8 mouse cellular contexts compared by ENCODE assay signal in the genomic region with DNA sequence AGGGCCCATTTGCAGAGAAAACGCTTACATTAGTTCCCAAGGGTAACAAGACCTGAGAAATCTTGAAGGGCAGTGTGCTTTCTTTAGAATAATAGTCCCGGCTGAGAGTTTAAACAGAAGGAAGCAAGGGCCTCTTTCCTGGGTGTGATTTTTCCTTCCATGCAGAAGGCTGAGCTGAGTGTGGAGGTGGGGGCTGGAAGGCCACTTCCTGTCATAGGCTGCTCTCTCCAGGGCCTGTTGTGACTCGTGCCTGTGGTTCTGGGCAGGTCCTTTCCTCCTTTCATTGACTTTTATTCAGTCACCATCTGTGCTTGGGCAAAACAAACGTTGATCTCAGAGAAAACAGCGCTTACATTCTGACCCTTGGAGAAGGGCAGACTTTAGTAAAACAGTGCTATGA. TPM values are rescaled to one million over a fixed set of nuclear protein-coding genes. Genes with fewer than 3 reads are reported as not detected.
A peak's percentile ranks its signal among the peaks of the same experiment; 100 is the strongest.
DNase-seq lines count a peak whose midpoint lies in the region; ATAC-seq and TF ChIP-seq lines count a peak whose summit lies in the region.

No protein-coding gene starts in this region.

- H3K4me1 ChIP-seq in midbrain, embryonic 10.5 days = peaks cover 25% of the 10 kb centered on the region
- peaks cover 7% of the 10 kb centered on the region; the same call in 1 of the 2 replicates for H3K4me1 ChIP-seq in midbrain, embryonic 11.5 days (ENCODE audit: control insufficient read depth, insufficient read depth, low read length)
- H3K4me1 ChIP-seq in embryonic fibroblast, embryonic 13.5 days (ENCODE audit: control insufficient read depth, insufficient read depth, low read length) = peaks cover 4% of the 10 kb centered on the region; the same call in 1 of the 2 replicates
- no peaks in the 10 kb centered on the region for H3K4me1 ChIP-seq in hindbrain, postnatal 0 days (ENCODE audit: insufficient read depth, low read length)
- H3K4me1 ChIP-seq in liver, embryonic 12.5 days = peaks cover 16% of the 10 kb centered on the region; the same call in 1 of the 2 replicates
- H3K4me1 ChIP-seq in neural tube, embryonic 15.5 days = peaks cover 16% of the 10 kb centered on the region

- H3K27me3 ChIP-seq in midbrain, embryonic 10.5 days (ENCODE audit: low read depth, poor library complexity, severe bottlenecking) = peaks cover 29% of the 10 kb centered on the region
- 0 out of 2 replicates have a peak, but pooled peaks cover 2% of the 10 kb centered on the region for H3K27me3 ChIP-seq in midbrain, embryonic 11.5 days (ENCODE audit: control insufficient read depth, insufficient read depth, low read length)
- no peaks in the 10 kb centered on the region for H3K27me3 ChIP-seq in hindbrain, postnatal 0 days (ENCODE audit: insufficient read depth, low read length)
- H3K27me3 ChIP-seq in liver, embryonic 12.5 days (replicated peaks) = peaks cover 22% of the 10 kb centered on the region
- peaks cover 3% of the 10 kb centered on the region; the same call in 1 of the 2 replicates for H3K27me3 ChIP-seq in neural tube, embryonic 15.5 days (replicated peaks)

- 0 out of 2 replicates have a peak overlapping the region, but pooled peaks have one; percentile 2 for H3K4me3 ChIP-seq in midbrain, embryonic 10.5 days
- H3K4me3 ChIP-seq in midbrain, embryonic 11.5 days (ENCODE audit: low read depth, low read length) = no peak overlapping the region
- peak overlapping the region; percentile 58 for H3K4me3 ChIP-seq in embryonic fibroblast, embryonic 13.5 days (ENCODE audit: insufficient read depth, low read length)
- no peak overlapping the region for H3K4me3 ChIP-seq in hindbrain, postnatal 0 days (ENCODE audit: low read length)
- H3K4me3 ChIP-seq in liver, embryonic 12.5 days = no peak overlapping the region
- H3K4me3 ChIP-seq in neural tube, embryonic 15.5 days (replicated peaks) = no peak overlapping the region

- no peaks in the 10 kb centered on the region for H3K36me3 ChIP-seq in midbrain, embryonic 10.5 days
- H3K36me3 ChIP-seq in midbrain, embryonic 11.5 days (ENCODE audit: control insufficient read depth, insufficient read depth, low read length) = no peaks in the 10 kb centered on the region
- no peaks in the 10 kb centered on the region for H3K36me3 ChIP-seq in hindbrain, postnatal 0 days (ENCODE audit: insufficient read depth, low read length)
- H3K36me3 ChIP-seq in liver, embryonic 12.5 days = no peaks in the 10 kb centered on the region
- no peaks in the 10 kb centered on the region for H3K36me3 ChIP-seq in neural tube, embryonic 15.5 days

- H3K9me3 ChIP-seq in midbrain, embryonic 10.5 days (replicated peaks) = no peaks in the 10 kb centered on the region
- H3K9me3 ChIP-seq in midbrain, embryonic 11.5 days (ENCODE audit: control insufficient read depth, low read length) = no peaks in the 10 kb centered on the region
- no peaks in the 10 kb centered on the region for H3K9me3 ChIP-seq in hindbrain, postnatal 0 days (ENCODE audit: low read length)
- H3K9me3 ChIP-seq in liver, embryonic 12.5 days (replicated peaks) = no peaks in the 10 kb centered on the region
- H3K9me3 ChIP-seq in neural tube, embryonic 15.5 days (replicated peaks) = no peaks in the 10 kb centered on the region

- ATAC-seq in midbrain, embryonic 11.5 days (ENCODE audit: low FRiP score) = no peak
- no peak for ATAC-seq in hindbrain, postnatal 0 days
- ATAC-seq in liver, embryonic 12.5 days = no peak
- no peak for ATAC-seq in neural tube, embryonic 15.5 days (ENCODE audit: low FRiP score)

- DNase-seq in midbrain, embryonic 10.5 days (ENCODE audit: low spot score) = no peak
- DNase-seq in midbrain, embryonic 11.5 days (ENCODE audit: low spot score, missing footprints) = no peak
- DNase-seq in hindbrain, postnatal 0 days (ENCODE audit: low spot score) = no peak
- DNase-seq in left cerebral cortex, postnatal 25 days (ENCODE audit: low spot score in 2 of 2) = no peak
- DNase-seq in cerebellum, adult 9-10 months = no peak

- intact Hi-C loops in left cerebral cortex, postnatal 25 days (cut with DNase I) = loop anchor here (5.0 kb wide), 1 partner anchor 110 kb away; no protein-coding TSS in a partner anchor

- no peak for TF ChIP-seq CTCF in embryonic fibroblast, embryonic 13.5 days (IDR thresholded peaks at IDR 0.05; ENCODE audit: borderline replicate concordance, insufficient read depth, low read length)
- no peak for TF ChIP-seq CTCF in hindbrain, postnatal 0 days (IDR thresholded peaks at IDR 0.05; ENCODE audit: low read depth)

- WGBS in midbrain, embryonic 10.5 days = 45% methylated on average over 5 of the region's 5 CpGs
- 42% methylated on average over 5 of the region's 5 CpGs for WGBS in midbrain, embryonic 11.5 days
- WGBS in hindbrain, postnatal 0 days = 40% methylated on average over 5 of the region's 5 CpGs
- WGBS in liver, embryonic 12.5 days (ENCODE audit: insufficient replicate concordance) = 24% methylated on average over 5 of the region's 5 CpGs
- WGBS in neural tube, embryonic 15.5 days = 45% methylated on average over 5 of the region's 5 CpGs

- TF ChIP-seq POLR2A in embryonic fibroblast, embryonic 13.5 days (IDR thresholded peaks at IDR 0.05; ENCODE audit: low read depth, low read length) = 0 out of 2 replicates have a peak, but pooled peaks have one; percentile 13

- H3K9ac ChIP-seq in midbrain, embryonic 11.5 days (ENCODE audit: low read length) = no peak overlapping the region
- H3K9ac ChIP-seq in hindbrain, postnatal 0 days (replicated peaks; ENCODE audit: low read length) = no peak overlapping the region
- no peak overlapping the region for H3K9ac ChIP-seq in liver, embryonic 12.5 days
- no peak overlapping the region for H3K9ac ChIP-seq in neural tube, embryonic 15.5 days (replicated peaks)

- H3K4me2 ChIP-seq in midbrain, embryonic 11.5 days = no peak overlapping the region
- peak overlapping the region; percentile 91 for H3K4me2 ChIP-seq in hindbrain, postnatal 0 days (ENCODE audit: low read depth, low read length)
- H3K4me2 ChIP-seq in liver, embryonic 12.5 days = peak overlapping the region; percentile 71; the same call in 1 of the 2 replicates
- H3K4me2 ChIP-seq in neural tube, embryonic 15.5 days = peak overlapping the region; percentile 98

- no peak overlapping the region for H3K27ac ChIP-seq in midbrain, embryonic 10.5 days (replicated peaks)
- no peak overlapping the region for H3K27ac ChIP-seq in midbrain, embryonic 11.5 days (ENCODE audit: low read depth, low read length)
- peak overlapping the region; percentile 65 for H3K27ac ChIP-seq in embryonic fibroblast, embryonic 13.5 days (ENCODE audit: insufficient read depth, low read length)
- 0 out of 2 replicates have a peak overlapping the region, but pooled peaks have one; percentile 54 for H3K27ac ChIP-seq in hindbrain, postnatal 0 days
- H3K27ac ChIP-seq in liver, embryonic 12.5 days = peak overlapping the region; percentile 40; the same call in 1 of the 2 replicates
- peak overlapping the region; percentile 38; the same call in 1 of the 2 replicates for H3K27ac ChIP-seq in neural tube, embryonic 15.5 days (replicated peaks)

RNA-seq across cellular contexts. Expression of a gene that starts 1.2 kb away (rescaled TPM):
- polyA plus RNA-seq in midbrain, embryonic 10.5 days (2016; fragmentation: Nextera tagmentation; extraction: Ambion mirVana) = 5.0 and 5.4 TPM in 2 replicates
- 6.2 and 7.0 TPM in 2 replicates for polyA plus RNA-seq in midbrain, embryonic 11.5 days (2014; fragmentation: Nextera tagmentation; extraction: Ambion mirVana)
- polyA plus RNA-seq in embryonic fibroblast, embryonic 13.5 days (2011; ENCODE audit: insufficient read length, low read depth, missing spikeins) = 45.6 and 74.2 TPM in 2 replicates
- total RNA-seq in hindbrain, postnatal 0 days (2014; rRNA removed) = 21.1 and 23.5 TPM in 2 replicates
- polyA plus RNA-seq in hindbrain, postnatal 0 days (2015; fragmentation: Nextera tagmentation; extraction: Ambion mirVana) = 23.2 and 25.1 TPM in 2 replicates
- 3.2 TPM in 2 replicates for polyA plus RNA-seq in liver, embryonic 12.5 days (2016; fragmentation: Nextera tagmentation; extraction: Ambion mirVana)
- 22.5 and 23.3 TPM in 2 replicates for polyA plus RNA-seq in neural tube, embryonic 15.5 days (2015; fragmentation: Nextera tagmentation; extraction: Ambion mirVana)
- total RNA-seq in left cerebral cortex, postnatal 25 days (2021) = 10 to 100 TPM; 25.7 to 30.5 TPM

RNA-seq across cellular contexts. Expression of a gene that starts 24.0 kb away (rescaled TPM):
- polyA plus RNA-seq in midbrain, embryonic 10.5 days (2016; fragmentation: Nextera tagmentation; extraction: Ambion mirVana) = 6.4 and 8.6 TPM in 2 replicates
- 9.8 and 12.1 TPM in 2 replicates for polyA plus RNA-seq in midbrain, embryonic 11.5 days (2014; fragmentation: Nextera tagmentation; extraction: Ambion mirVana)
- polyA plus RNA-seq in embryonic fibroblast, embryonic 13.5 days (2011; ENCODE audit: insufficient read length, low read depth, missing spikeins) = 610 and 713 TPM in 2 replicates
- total RNA-seq in hindbrain, postnatal 0 days (2014; rRNA removed) = 32.6 and 73.3 TPM in 2 replicates
- polyA plus RNA-seq in hindbrain, postnatal 0 days (2015; fragmentation: Nextera tagmentation; extraction: Ambion mirVana) = 26.1 and 27.0 TPM in 2 replicates
- polyA plus RNA-seq in liver, embryonic 12.5 days (2016; fragmentation: Nextera tagmentation; extraction: Ambion mirVana) = 4.1 and 4.5 TPM in 2 replicates
- 39.2 and 72.5 TPM in 2 replicates for polyA plus RNA-seq in neural tube, embryonic 15.5 days (2015; fragmentation: Nextera tagmentation; extraction: Ambion mirVana)
- 10 to 100 TPM; 17.3 to 18.2 TPM for total RNA-seq in left cerebral cortex, postnatal 25 days (2021)

Comparison
In these comparisons a context has a peak if more than half of its experiments do, and no peak if none do; other contexts are left out.
1. H3K4me3 ChIP-seq: peak in midbrain, embryonic 10.5 days (single experiment) and embryonic fibroblast, embryonic 13.5 days (single experiment); none in midbrain, embryonic 11.5 days (single experiment), hindbrain, postnatal 0 days (single experiment), liver, embryonic 12.5 days (single experiment) and neural tube, embryonic 15.5 days (single experiment).
2. H3K27ac ChIP-seq: peak in embryonic fibroblast, embryonic 13.5 days (single experiment), hindbrain, postnatal 0 days (single experiment), liver, embryonic 12.5 days (single experiment) and neural tube, embryonic 15.5 days (single experiment); none in midbrain, embryonic 10.5 days (single experiment) and midbrain, embryonic 11.5 days (single experiment).